Mouse (Mus musculus): ENCODE measurements at regions not wholly inside any gene's neighbourhood (a gene's known extent, or its start where the extent isn't known, plus 50 kb on each side); places are given as distances from the start of the nearest gene placed in this dataset.

- DNase-seq (ENCODE audit: extremely low read depth, low read depth, low spot score): no peak
These were observed 96.1 kb upstream of the Acvr2a start for GRCm38 (mm10) chr2:48717770-48718169.

DNA sequence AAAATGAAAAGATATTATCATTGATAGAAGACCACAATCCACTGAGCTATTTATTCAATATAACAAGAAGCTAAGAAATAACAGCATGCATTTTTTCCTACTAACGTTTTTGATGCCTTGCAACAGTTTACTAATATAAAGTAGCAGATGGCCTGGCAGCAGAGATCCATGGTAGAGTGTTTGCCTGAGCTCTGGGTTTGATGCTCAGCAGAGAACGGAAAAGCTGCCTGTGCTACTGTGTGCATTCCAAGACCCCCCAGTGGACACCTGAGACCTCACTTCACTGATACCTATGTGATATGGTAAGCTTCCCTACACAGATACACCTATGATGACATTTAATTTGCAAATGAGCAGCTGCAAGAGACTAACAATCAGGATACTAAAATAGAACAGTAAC lies 95.6 kb upstream of the Acvr2a start:
- DNase-seq (ENCODE audit: extremely low read depth, low read depth, low spot score): no peak

DNA sequence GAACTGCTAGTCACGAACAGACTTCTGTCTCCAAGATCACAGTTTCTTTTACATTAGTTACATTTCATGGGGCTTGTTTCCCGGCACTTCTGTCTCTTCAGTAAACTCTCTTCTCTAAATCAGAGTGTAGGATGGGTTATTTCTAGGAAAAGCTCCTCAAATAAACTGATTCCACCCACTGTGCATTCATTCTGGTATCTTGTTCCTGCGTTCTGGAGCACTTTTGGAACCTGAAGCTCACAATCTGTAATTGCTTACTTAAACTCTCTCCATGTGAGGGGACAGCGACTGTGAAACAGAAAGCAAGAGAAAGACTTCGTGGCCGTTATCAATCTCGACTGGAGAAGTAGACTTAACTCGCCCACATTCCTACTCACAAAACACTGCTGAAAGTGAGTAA lies 83.1 kb upstream of the Acvr2a start:
- no peak for DNase-seq (ENCODE audit: extremely low read depth, low read depth, low spot score)

DNA sequence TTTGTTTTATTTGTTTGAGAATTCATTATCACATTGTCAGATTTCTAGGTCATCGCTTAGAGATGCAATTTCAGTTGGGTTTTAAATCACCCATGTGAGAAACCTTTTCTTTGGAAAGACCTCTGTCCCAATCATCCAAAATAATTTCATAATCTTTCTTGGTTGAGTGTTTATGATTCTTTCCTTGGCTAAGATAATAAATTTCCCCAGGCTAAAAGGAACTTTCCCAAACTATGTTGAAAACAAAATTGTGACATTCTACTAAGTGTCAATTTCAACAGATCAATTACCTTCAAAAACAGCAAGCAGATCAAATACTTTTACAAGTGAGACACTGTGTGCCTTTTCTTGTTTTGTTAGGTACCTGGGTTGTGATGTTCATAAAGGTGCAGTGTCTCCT lies 80.0 kb upstream of the Acvr2a start:
- peak; percentile 75 for DNase-seq (ENCODE audit: extremely low read depth, low read depth, low spot score)

GRCm38 (mm10) chr2:48734521-48734920 lies 79.4 kb upstream of the Acvr2a start:
- DNase-seq (ENCODE audit: extremely low read depth, low read depth, low spot score): no peak

- DNase-seq (ENCODE audit: extremely low read depth, low read depth, low spot score): no peak
These were observed 77.6 kb upstream of the Acvr2a start for GRCm38 (mm10) chr2:48736312-48736711.
